Mouse (Mus musculus) hindlimb bud, embryonic 11.5 days (tissue): ENCODE results near the gene Lamc2.

Source experiments
- DNase-seq: peaks from one replicate; pipeline ENCODE4 v3.0.0-alpha.2; 2012; ENCODE audit warnings: low read depth, low spot score; ENCODE audit errors: extremely low spot score

Gene Lamc2

DNA sequence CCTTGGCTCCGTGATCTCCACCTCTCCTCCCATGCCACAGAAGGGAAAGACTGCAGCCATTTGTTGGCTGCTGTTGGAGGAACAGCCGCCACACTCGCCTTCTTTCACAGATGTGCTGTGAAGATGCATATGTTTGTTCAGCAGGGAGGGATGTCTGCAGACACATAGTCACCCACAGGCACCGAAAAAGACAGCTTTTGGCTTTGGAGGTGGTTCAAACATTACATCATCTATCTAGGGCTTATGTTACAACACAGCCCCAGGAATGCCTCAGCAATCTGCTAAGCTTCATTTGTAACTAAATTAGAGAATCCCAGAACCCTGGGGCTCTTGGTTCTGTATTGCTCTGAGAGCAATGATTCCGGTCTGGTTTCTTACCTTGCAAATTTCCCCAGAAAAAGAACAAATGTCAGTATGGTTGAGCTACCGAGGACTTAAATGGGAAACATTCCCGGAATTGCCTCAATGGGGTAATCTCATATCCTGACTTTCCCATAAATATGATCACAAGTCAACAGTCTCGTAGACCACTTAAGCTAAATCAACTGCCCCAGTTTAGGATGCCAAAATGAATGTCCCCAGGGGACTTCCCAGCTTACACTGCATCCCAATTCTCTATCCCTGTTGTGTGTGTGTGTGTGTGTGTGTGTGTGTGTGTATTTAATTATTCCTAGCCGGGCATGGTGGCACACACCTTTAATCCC is 5.5 kb downstream of the Lamc2 start:
- no peak for DNase-seq

DNA sequence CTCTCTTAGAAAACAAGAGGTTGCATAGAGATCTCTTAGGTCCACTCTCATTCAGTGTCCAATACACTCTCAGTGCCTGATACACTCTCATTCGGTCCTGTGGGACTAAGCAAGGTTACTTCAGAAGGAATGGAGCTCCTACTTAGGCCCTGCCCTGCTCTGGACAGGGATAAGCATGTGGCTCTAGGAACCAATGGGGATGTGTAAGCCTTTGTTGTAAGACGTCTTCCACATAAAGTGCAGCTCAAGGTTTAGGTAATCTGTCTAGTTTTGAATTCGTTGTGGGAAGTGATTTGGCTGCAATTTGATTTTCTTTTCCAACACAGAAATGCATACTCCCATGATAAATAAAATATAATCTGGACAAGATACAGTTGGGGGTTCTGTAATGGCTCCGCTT is 6.1 kb downstream of the Lamc2 start:
- DNase-seq, result no peak

DNA sequence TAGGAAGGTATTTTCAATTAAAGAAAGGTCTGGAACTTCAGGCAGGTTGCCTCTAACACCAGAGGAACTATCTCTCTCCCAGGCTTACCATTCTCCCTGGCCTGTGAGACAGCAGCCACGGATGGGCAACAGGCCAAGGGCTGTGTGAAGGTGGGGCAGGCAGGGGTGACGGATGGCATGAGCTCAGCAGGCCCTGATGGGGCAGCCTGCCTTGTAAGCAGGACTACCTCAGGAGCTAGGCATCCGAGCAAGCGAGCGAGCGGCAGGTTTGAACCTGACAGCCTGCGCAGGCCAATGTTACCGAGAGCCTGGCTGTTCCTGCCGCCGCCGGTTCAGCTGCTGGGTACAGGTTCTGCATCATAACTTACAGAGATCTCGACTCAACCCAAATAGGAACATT is 11.4 kb downstream of the Lamc2 start:
- no peak for DNase-seq

DNA sequence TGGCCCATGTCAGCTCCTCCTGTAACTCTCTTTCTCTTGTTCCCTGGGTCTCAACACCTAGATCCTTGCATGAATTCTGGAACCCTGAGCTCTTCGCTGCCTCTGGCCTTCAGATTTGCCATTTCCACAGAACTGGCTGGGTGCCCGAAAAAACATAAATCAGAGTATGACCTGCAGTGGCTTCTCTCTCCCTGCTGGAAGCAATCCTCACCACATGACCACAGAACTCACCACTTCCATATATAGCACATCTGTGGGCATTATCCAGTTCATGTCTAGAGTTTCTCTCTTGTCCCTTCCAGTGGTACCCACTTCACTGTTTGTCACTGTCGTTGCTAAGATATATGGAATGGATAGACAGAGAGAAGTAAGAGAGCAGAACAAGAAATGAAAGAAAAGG is 13.0 kb downstream of the Lamc2 start:
- no peak for DNase-seq

DNA sequence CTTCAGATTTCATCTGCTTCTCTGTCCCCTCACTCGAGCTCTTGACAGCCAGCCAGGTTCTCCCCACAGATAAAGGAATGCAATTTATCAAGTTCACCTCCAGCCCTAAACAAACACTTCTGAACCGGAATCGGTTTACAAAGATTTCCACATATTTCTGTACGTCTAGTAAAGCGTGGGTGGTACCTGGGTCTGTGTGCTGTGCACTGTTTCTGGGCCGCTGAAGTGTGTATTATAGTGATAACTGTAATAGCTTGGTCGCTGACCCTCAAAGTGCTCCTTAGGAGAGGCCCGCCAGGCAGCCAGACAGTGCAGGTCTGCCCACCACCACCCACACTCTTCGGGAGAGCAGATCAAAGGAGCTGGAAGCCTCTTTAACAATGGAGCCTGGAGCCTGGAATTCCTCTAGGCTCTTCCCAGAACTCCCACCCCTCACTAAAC is 13.9 kb downstream of the Lamc2 start:
- no peak for DNase-seq

DNA sequence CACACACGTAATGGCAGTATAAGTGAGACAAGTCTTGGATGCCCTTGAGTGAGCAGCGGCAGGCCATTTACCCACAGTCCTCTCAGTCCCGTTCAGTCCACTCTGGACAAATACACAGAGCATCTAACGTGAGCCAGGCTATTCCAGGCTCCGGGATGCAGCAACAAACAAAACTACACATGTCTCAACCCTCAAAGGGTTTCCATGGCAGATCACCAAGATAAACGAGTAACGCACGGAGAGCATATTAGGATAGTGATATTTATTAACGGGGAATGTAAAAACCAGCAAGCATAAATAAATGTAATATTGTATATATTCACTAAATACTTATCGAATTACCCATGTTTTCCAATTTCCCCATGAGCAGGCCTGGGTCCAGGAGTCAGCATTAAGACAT is 15.2 kb downstream of the Lamc2 start:
- no peak for DNase-seq

DNA sequence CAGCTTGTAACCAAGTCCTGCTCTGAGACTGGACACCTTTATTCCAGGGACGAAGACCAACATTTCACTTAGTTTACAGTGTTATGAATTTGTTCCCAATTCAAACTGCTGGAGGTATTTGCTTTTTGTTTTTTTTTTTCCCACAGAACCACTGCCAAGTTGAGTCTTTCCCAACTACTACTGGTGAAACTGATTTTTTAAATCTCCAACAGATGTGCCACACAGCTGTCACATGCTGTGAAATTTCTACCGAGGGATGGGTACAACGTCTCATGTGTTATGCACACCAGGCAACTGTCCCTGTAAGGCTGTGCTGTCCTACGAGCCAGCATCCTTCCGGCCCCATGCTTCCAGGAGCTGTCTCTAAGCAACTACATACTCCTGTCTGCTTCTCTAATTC is 18.0 kb downstream of the Lamc2 start:
- no peak for DNase-seq

DNA sequence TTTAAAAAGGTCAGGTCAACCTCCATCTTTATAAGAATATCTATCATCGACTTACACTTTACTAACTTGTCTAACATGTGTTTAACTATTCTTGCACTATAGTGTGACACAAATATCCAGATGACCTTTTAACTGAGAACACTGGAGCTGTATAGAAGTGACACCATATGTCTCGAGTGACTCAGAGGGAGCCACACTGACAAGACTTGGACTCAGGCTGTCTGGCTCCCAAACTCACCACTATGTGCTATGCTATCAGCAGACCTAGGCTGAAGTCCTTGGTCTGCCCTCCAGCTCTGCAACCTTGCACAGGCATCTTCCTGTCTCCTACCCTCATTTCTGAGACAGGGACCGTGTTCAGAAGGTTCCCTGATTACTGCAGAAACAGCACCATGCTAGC is 22.4 kb downstream of the Lamc2 start:
- DNase-seq, result no peak

DNA sequence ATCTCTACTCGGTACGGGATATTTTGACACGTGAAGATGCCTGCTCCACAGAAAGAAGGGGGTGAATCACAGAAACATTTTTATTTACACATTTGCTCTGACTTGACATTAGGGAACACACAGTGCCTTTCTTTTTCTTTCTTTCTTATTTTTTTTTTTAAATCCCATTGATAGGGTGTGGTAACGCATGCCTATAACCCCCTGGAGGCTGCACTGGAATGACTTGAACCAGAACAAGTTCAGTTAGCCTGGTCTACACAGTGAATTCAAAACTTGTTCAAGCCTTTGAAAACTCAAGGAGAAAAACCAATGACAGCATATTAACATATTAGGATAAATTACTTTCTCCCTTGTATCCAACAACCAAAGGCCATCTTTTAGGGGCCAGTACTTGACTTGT is 27.1 kb downstream of the Lamc2 start:
- DNase-seq, result no peak

DNA sequence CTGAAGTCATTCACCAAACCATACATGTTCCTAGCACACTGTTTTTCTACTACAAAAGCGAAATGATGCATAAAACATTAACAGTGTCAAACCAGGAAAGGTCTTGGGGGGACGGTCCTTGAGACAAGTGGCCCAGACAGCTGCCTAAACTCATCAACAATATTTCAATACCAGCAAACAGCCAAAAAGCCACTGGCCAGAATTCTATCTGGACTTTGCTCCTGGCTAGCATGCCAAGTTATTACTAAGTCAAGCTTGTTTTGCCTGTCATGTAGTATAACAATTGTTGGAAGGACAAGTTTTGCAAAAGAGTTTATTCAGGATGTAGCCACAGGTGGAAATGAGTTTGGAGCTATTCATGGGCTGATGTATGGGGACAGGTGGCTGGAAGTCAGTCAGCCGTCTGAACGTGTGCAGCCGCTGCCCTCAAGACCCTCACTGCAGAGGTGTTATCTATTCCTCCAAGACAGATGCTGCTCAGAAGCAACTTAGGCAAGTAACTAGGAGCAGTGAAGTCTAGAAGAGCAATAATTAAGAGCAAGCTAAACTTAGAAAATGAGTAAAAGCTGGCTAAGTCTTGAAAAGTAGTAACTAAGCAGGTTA is 29.1 kb downstream of the Lamc2 start:
- no peak for DNase-seq

DNA sequence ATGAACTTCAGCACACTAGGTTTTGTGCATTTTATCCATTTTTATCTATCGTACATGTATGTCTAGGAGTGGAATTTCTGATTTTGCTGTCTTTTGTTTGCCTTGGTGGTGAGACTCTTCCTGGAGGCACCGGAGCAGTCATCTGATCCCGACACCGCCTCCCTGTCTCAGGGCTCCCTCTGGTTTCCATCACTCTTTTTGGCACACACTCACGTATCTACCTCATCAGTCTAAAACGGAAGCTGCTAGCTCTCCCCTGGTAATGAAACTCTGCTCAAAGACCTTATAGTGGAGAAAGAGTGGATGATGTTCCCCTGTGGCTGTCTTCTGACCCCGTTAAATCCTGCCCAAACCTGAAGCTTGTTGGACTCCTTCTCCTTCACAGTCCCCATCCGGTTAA is 30.9 kb downstream of the Lamc2 start:
- DNase-seq, result no peak

DNA sequence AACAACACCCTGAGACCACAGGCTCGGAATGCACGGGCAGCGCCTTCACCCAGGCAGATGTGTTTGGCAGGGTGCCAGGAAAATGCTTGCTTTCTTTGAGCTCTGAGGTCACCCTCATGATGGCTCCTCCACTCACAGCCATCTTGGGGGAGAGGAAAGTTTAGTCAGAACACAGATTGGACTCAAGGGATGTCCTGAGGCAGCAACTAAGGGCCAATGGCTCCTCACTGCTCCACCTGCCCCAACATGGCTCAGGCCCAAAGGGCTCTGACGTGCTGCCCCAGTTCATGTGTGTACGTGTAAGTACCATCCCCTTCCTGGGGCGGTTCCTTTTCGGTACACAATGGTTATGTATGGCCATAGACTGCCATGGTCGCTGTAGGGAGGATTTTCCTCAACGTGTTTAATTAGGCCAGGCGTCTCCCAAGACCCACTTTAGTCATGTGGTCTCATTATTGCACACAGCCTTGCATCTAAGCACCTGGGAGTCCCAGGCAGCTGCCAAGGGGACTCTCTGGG is 32.6 kb downstream of the Lamc2 start:
- no peak for DNase-seq

DNA sequence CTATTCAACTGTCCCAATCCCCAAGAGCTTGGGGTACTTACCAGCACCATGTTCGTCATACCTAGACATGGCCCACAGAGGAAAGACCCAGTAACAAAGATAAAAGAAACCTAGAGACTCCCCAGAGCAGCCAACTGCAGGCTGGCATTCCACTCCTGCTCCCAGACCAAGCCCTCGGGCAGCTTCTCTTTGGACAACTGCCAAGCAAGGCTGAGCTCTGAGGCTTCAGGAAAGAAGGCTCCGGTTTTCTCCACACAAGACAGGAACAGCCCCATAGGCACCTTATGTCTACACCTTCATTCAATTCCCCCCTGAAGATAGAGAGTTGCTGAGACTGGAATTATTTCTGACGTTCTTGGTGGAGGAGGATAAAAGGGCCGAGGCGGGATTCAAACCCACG is 33.7 kb downstream of the Lamc2 start:
- no peak for DNase-seq

DNA sequence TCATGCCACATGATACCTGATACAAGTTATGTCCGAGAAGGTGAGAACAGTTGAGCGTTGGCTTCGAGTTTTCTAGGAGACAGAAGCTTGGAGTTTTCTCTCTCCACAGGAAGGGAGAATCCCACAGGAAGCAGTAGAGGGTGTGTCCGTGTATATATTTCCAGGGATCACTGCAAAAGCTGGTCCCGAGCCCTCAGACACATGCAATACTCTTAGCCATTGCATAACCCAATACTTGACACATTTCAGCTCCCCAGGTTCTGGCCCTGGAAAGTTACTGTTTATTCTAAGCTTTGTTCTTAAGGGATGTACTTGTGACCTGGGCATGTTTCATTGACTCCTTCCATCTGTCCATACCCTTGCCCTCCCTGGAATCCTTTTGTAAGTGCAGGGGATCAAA is 40.5 kb downstream of the Lamc2 start:
- DNase-seq, result no peak

DNA sequence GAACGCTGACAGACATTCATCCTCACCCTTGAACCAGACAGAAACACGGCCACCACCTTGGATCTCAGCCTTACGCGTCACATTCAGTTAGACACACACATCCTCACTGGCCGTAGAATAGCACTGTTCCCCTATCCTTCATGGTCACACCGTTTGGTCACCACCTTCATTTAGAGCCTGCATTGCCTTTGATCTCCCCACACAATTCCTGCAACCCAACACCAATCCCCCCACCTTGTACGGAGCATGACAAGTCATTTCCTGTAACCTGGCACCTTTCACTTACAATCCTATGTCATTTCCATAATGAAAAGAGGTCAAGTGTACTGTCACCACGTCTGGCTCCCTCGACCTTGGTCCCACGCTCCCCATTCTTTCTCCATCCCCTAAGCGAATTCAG is 42.2 kb downstream of the Lamc2 start:
- no peak for DNase-seq

DNA sequence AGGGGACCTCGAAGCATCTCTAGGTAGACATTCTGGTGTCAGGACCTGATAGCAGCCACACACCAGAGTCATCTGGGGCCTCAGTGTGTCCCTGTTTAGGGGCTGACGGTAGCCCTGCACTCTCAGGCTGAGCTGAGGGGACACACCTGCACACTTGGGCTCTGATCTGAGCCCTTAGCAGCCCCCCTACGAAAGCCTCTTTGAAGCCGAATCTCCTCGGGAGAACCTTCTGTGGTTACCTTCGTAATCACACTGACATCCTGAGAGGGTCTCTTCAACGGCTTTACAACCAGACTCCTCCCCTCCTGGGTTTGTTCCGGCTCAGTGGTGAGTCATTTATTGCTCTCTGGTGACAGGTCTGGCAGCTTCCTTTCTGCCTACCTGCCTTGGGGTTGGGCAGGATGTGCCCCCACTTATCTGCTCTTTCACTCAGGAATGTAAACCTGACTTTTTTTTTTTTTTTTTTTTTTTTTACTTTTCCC is 45.5 kb downstream of the Lamc2 start:
- no peak for DNase-seq

DNA sequence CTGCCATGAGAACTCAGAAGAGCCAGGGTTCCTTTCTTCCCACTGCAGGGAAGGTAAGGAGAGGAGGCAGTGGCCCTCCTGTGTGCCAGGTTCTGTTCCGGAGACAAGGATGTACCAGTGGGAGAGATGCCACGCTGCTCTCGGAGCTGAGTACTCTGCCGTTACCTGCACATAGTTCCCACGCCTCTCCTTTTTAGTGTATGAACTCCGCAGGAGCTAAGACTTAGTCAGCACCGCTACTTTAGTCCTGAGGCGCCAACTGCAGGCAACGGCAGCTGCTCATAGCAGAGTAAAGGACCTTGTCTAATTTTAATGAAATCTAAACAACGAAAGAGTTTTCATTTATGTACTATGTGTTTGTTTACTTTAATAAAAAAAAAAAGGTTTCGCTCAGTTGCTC is 46.0 kb downstream of the Lamc2 start:
- no peak for DNase-seq

DNA sequence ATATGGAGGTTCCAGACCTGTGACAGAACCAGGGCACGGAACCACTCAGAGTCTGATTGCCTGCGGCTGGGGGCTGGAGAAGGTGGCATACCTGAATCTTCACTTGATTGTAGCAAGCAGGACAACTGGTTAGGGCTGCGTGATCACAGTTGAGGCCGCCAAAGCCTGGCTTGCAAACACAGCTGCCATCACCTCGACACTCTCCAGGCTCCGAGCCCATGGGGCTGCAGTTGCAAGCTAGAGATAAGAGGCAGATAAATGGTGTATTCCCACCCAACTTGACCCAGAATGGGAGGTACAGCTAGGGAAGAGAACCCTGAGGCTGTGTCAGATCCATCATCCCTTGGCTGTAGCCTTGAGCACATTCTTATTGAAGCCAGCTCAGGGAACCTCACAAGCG is 46.6 kb downstream of the Lamc2 start:
- no peak for DNase-seq

DNA sequence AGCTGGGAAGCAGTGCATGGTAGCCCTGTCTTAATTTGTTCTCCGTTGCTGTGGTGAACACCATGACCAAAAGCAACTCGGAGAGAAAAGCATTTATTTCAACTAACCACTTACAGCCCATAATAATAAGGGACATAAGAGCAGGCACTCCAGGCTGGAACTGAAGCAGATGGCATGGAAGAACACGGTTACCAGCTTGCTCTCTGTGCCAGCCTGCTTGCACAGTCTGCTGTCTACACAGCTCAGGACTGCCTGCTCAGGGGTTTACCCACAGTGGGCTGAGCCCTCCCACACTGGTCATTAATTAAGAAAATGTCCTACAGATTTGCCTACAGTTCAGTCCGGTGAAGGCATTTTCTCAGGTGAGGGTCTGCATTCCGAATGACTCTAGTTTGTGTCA is 47.8 kb downstream of the Lamc2 start:
- DNase-seq, result no peak

DNA sequence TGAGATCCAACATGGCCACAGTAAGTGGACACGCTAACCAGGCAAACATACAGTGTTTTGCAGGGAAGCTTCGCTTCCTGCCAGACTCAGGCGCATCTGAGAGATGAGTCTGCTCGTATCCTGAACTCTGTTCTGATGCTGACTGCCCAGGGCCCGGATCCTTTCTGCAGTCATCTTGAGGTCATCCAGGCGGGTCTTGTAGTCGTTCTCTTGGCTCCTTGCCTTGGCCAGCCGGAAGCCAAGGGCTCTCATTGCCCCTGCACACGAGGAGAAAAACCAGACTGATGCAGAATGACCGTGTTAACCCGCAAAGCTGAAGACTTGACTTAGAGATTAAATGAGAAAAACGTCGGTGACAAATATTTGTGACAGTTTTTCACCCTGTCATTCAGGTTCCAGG is 49.6 kb downstream of the Lamc2 start:
- no peak for DNase-seq

DNA sequence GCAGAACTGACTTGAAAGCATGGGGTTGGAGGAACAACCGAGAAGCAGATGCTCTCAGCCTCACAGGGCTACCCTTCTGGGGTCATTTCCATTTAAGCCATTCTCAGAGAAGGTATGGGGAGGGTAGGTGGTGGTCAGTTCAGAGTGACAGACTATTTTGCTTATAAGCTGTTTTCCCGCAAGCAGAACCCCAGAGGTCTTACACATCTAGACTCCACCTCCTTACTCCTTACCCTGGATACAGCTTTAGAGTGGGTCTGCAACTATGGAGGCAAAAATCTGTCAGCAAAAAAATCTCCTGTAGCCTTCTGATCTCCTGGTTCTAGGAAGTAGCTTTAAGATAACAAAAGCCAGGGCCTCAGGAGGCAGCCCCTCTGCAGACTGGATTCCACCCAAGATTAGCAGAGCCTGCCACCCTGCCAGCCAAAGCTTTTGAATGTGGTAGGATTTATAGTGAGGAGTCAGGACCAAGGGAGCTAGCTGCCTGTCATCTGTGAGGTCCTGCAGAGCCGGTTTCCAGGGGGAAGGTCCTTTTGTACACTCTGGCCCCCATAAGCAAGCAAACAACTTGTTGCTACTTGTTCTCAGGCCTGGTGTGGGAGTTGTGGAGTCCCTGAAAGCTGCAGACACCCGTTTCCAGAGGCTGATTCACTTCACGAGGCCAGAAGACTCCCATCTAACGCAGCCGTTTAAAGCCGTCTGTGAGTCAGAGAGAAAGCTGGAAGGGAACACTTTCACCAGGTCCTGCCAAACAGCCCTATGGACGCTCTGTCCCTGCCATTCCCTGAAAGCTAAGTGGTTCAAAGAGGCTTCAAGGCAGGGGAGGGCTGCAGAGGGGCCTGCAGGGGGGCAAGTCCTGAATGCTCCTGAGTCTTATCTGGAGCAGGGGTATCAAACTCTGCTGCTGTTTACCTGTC is 52.1 kb downstream of the Lamc2 start:
- no peak for DNase-seq
